Mouse (Mus musculus) spleen, embryonic (tissue): Measurements from ENCODE around the gene Sult1e1.

Experiments used
- CTCF ChIA-PET: fragments of 350-600 bp; sonication (Branson Sonifier 250); formaldehyde crosslinking; loops from one replicate; lab custom pipeline; 2022; lab: Charles Lee

Sult1e1 gene

GRCm38 (mm10) chr5:87591494-87591893, at the start of gene Sult1e1:
TSS of gene Sult1e1 (minus strand) at chr5:87591594.
- CTCF ChIA-PET: no interaction called here

GRCm38 (mm10) chr5:87622681-87623080, 31.3 kb upstream of the Sult1e1 start:
- CTCF ChIA-PET: no interaction called here

GRCm38 (mm10) chr5:87615128-87615390, 23.7 kb upstream of the Sult1e1 start:
- CTCF ChIA-PET: no interaction called here

GRCm38 (mm10) chr5:87614364-87615127, 23.2 kb upstream of the Sult1e1 start:
- CTCF ChIA-PET: no interaction called here

DNA sequence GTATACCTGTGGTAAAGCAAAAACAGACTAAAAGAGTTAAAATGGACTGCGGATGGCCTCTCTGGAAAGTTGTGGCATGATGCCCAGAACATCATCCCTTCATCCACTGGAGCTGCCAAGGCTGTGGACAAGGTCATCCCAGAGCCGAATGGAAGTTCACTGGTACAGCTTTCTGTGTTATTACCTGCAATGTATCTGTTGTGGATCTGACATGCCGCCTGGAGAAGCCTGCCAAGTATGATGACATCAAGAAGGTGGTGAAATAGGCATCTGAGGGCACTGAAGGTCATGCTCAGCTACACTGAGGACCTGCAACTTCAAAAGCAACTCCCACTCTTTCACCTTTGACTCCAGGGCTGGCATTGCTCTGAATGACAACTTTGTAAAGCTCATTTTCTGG, 9.6 kb upstream of the Sult1e1 start:
- CTCF ChIA-PET: no interaction called here

DNA sequence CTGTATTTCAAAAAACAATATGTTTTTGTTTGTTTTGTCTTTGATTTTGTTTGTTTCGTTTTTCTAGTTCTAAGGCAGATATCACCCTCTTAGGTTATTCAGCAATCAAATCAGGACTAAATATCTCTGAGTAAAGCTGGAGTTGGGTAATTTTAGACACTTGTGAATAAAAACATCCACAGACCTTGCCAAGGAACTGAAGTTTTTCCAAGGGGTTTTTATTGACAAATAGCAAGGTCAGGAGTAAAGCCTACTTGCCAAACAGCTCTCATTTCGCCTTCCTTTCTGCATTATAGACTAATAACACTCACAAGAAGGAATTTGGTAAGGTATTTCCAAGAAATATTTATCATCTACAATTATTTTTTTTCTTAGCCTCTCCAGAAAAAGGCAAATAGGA, 6.5 kb upstream of the Sult1e1 start:
- CTCF ChIA-PET: no interaction called here

DNA sequence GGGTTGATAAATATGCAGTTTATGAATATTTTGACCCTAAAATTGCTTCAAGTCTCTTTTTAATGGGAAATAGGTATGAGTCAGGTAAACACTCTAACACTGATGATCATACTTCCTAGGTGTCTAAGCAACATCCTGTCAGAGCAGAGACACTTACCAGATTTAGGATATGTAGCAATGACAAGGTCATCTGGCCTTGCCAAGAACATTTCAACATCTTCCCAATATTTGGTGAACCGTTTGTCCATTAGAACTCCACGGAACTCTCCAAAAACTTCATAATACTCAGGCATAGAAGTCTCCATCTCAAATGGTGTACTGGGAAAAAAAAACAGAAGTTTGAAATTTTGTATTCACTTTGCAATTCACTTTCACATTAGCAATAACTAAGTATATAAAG, 1.5 kb downstream of the Sult1e1 start:
- CTCF ChIA-PET: no interaction called here

DNA sequence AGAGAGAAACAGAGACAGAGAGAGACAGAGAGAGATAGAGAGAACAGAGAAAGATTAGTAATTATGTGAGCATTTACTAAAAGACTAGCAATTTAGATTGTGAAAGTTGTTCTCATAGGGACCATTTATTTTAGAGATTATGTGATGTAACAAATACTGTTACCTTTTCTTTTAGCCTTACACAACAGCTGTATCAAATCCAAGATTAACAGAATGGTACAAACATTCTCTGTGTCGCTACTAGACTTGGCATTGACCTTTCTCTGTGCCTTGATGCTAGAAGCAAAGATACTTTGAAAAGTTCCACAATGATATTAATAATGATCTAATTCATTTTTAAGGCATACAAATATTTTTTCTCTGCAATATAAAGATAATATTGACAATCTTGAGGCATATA, 11.0 kb downstream of the Sult1e1 start:
- CTCF ChIA-PET: no interaction called here

DNA sequence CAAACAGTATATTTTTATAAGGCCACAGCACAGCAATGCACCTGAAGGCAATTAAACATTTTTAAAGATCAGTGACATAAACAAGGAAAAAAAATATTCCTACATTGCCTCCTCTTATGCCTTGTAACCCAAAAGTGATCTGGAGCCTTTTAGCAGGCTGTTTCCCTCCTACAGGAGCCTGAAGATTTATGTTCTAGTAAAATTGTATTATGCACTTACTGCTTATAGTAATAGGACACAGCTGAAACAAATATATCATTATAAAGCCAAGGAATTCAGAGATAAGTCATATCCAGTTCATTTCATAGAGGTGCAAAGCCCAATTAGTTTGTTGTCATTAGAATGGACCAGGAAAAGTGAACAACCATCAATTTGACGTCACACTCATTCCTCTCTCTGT, 17.2 kb downstream of the Sult1e1 start:
- CTCF ChIA-PET: no interaction called here

DNA sequence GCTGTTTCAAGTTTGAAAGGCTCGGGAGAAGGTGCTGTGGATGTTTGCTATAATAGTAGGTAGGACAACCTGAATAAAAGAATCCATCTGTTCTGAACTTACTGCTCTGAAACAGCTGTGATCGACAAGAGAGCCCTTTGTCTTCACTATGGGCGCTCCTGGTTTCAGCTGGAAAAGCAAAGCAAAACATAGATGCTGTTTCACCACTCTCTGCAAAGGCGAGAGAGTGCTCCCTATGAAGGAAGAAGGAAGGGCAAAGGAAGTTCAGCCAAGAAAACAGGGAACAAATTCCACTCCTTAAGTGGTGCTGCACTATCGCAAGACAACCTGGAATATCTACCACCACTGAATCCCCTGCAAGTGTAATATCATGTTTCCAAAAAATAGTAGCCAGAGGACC, 17.9 kb downstream of the Sult1e1 start:
- CTCF ChIA-PET: no interaction called here

GRCm38 (mm10) chr5:87572781-87573180, 18.6 kb downstream of the Sult1e1 start:
- CTCF ChIA-PET: no interaction called here

DNA sequence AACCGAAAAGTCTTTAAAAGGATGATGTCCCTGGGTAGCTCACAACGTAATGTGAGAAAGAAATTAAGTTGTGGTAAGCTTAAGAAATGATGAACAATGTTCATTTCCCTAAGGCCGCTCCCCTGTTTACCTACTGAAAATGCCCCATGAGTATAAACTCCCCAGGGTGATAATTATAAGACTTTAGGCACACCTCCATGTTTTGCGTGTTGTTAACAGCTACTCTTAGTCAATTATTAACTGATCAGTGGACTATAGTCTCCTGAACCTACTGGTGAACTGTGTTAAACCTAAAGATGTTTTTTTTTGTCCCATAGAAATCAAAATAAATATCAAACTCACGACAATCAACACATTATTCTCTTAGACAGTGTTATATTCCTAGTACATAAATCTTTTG, 22.5 kb downstream of the Sult1e1 start, which contains the start of gene Sult1d1:
Gene Sult1d1, minus strand, starts transcription at position 183 of the 400 bp plus-strand sequence.
- CTCF ChIA-PET: no interaction called here

DNA sequence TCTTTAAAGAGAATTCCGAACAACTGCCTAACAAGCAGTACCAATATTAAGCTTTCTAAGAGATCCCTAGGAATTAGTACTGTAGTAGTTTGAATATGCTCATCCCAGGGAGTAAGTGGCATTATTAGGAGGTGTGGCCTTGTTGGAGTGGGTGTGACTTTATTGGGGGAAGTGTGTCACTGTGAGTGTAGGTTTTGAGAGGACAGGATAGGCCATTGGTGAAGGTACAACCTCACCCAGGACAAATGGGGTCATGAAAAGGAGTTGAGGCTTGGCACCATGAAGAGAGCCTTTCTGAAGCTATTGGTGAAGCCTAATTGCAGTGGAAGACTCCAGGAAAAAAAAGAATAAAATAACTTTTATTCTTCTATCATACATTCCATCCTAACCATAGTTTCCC, 24.1 kb downstream of the Sult1e1 start:
- CTCF ChIA-PET: no interaction called here

DNA sequence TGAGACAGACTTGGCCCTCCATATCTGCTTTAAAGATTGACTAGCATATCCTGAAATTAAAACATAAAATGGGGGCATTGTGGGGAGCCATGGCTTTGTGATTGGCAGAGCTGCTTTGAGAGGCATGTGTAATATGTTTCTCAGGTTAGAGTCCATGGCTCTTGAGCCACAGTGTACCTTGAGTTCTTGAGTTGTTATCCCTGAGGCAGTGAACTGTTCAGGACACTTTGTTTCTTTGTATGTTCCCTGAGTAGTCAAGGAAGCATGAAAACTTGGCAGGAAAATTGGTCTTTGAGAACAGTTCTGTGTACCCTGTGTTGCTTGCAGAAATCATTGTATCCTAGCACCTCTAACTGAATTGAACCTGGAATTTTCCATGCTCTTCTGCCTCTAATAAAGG, 28.4 kb downstream of the Sult1e1 start:
- CTCF ChIA-PET: no interaction called here

DNA sequence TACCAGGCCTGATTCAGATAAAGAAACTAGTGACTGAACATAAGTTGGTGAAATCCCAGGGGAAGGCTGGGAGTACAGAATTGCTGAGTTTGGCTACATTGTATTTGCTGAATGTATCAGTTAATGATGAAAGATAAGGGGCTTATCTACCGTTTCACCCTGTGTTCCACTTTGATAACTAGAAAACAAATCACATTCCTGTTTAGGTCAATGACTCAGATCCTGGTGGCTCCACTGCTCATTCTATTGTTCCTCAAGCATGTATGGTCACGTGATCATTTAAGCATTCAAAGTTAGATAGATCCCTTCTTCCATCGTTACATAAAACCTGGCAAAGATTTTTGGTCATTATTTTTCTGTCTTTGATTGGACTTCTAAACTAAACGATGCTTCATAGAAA, 28.9 kb downstream of the Sult1e1 start:
- CTCF ChIA-PET: no interaction called here

DNA sequence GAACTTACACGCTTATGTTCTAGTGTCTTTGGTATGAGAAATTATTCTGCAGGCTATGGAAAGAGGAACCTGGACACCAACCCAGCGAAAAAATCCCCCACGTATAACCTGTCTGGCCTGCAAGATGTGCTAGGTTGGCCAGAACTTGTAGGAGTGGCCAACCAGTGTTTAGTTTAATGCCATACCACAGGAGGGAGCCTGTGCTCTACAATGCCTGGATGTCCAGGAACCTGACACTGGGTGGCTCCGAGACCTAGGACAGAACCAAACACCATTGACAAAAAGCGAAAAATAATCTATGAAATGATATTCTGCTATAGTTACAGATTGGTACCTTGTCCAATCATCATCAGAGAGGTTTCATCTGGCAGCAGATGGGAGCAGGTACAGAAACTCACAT, 31.2 kb downstream of the Sult1e1 start:
- CTCF ChIA-PET: no interaction called here

DNA sequence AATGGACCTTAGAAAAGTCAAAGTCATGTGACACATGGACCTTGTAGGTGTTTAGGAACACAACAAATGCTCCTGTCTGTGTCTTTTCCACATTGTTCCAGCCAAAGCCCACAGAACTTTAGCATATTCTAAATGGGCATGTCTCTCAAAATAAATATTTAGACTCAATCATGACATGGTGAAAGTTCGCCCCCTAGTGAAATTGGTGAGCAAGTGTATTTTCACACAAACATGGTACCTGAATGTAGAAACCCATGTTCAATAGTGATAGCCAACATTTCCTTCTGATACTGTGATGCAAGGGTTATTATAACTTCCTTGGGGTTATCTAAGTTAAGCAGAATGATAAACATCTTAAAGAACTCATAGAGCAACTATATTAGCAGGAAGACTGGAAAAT, 40.5 kb downstream of the Sult1e1 start:
- CTCF ChIA-PET: no interaction called here

- CTCF ChIA-PET: no interaction called here
Measured at GRCm38 (mm10) chr5:87538111-87538510, 53.3 kb downstream of the Sult1e1 start, which contains the start of gene Sult1b1. TSS of gene Sult1b1 (minus strand) at chr5:87538195.

GRCm38 (mm10) chr5:87535994-87536644, 55.3 kb downstream of the Sult1e1 start:
- CTCF ChIA-PET: no interaction called here

- CTCF ChIA-PET: no interaction called here
Measured at GRCm38 (mm10) chr5:87532288-87532687, 59.1 kb downstream of the Sult1e1 start.
